Mouse (Mus musculus): ENCODE results near the gene Olfr659. TPM values are rescaled to one million over a fixed set of nuclear protein-coding genes. Genes with fewer than 3 reads are reported as not detected.

Gene Olfr659
- polyA plus RNA-seq (2014; fragmentation: Nextera tagmentation; extraction: Ambion mirVana) = not detected in 2 replicates

DNA sequence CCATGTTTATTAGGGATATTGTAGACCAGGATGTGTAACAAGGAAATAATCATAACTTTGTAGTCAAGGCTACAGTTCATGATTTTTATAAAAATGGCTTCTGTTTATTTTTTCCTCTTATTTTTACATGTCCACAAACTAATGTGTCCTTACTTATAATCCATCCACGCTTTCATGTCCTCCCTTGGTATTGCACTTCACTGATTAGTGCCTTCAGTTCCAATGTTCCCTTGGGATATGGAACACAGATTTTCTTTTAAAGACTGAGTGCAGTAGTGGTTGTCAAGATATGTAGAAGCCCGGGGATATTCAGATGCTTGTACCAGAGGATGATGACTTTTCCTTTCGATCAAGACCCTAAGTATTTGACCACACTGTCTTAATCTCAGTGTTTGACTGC is at the start of gene Olfr659:
Gene Olfr659, plus strand, starts transcription at position 301 of the 400 bp plus-strand sequence.
- Histone ChIP-seq H3K4me2 (no peak within 1 kb of the TSS), H3K36me3 (ENCODE audit: control insufficient read depth, insufficient read depth, low read length) (no peaks in the 10 kb centered on the region), H3K9ac (ENCODE audit: low read length) (no peak within 1 kb of the TSS), H3K27ac (ENCODE audit: low read depth, low read length) (no peak within 1 kb of the TSS), H3K4me3 (ENCODE audit: low read depth, low read length) (no peak within 1 kb of the TSS), H3K4me1 (ENCODE audit: control insufficient read depth, insufficient read depth, low read length) (no peaks in the 10 kb centered on the region), H3K9me3 (ENCODE audit: control insufficient read depth, low read length) (no peaks in the 10 kb centered on the region), H3K27me3 (ENCODE audit: control insufficient read depth, insufficient read depth, low read length) (no peaks in the 10 kb centered on the region)
- DNase-seq (ENCODE audit: low spot score, missing footprints) = no peak
- ATAC-seq (ENCODE audit: low FRiP score) = no peak
- 81% methylated on average over 3 of the region's 3 CpGs for WGBS

DNA sequence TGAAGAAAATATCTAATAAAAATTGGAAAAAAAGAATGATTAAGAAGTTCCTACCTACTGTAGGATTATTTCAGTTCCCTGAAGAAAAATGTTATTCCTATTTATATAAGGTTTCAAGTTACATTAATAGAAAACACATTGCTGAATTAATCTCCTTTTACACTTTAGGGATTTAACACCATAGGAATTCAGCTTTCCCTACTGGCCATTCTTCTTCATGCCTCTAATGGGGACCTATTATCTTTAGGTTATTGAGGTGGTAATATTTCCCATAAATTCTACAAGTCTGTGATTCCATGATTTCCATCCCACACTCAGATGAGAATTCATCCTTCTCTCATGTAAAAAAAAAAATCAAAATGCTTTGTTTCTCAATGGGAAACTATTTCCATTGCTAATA is 42.1 kb upstream of the Olfr659 start, which contains the start of gene Olfr657:
Gene Olfr657, plus strand, starts transcription at position 301 of the 400 bp plus-strand sequence.
- DNase-seq (ENCODE audit: low spot score, missing footprints) (no peak), ATAC-seq (ENCODE audit: low FRiP score) (no peak)
- Histone ChIP-seq H3K36me3 (ENCODE audit: control insufficient read depth, insufficient read depth, low read length) (no peaks in the 10 kb centered on the region), H3K4me1 (ENCODE audit: control insufficient read depth, insufficient read depth, low read length) (no peaks in the 10 kb centered on the region), H3K4me2 (no peak within 1 kb of the TSS), H3K27me3 (ENCODE audit: control insufficient read depth, insufficient read depth, low read length) (no peaks in the 10 kb centered on the region), H3K27ac (ENCODE audit: low read depth, low read length) (no peak within 1 kb of the TSS), H3K4me3 (ENCODE audit: low read depth, low read length) (no peak within 1 kb of the TSS), H3K9me3 (ENCODE audit: control insufficient read depth, low read length) (no peaks in the 10 kb centered on the region), H3K9ac (ENCODE audit: low read length) (no peak within 1 kb of the TSS)

DNA sequence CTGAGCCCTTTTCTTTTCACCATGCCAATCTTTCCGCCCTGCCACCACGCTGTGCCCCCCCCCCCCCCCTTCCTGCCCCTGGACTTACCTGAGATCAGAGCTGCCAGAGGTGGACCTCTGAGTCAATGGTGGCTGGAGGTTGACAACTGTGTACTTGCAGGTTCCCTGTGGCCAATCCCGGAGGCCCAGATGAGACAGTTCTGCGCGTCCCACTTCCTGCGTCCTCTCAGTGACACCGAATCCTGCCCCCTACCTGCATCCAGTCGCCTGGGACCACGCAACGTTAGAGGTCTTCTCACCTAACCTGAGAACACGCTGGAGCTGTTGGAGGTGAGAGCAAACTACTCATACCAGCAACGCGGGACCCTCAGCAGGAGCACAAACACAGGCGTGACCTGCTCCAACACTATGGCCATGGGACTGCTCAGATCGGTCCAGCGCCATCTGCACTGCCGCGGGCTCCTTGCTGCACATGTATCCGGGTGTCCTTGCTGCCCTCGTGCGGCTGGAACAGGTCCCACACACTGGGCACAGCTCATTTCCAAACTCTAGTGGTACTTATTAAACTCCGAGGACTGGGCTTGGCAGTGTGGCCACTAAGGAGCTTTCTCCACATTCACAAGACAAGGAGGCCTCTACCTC is 19.6 kb upstream of the Olfr659 start, which contains the start of gene Olfr658:
Gene Olfr658, minus strand, starts transcription at position 465 of the 642 bp plus-strand sequence.
- Histone ChIP-seq H3K27ac (ENCODE audit: low read depth, low read length) (no peak within 1 kb of the TSS), H3K4me2 (peak within 1 kb of the TSS; percentile 37)
- 30% methylated on average over 22 of the region's 22 CpGs for WGBS

DNA sequence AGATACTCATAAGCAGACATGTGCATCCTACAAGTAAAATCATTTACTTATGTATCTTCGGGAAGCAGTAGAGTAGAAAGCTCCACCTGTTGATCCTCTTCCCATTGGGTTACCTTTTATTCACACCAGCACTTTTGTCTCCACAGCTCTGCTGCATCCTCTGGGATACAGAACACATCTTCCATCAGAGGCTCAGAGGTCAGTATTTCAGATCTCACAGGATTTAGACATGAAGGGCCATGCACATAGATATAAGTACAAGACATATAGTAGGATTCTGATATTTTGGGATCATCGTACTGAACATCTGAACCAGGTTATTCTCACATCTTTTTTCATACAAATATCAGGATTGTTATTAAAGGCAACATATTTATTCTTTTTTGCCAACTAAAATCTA is 19.6 kb downstream of the Olfr659 start, which contains the start of gene Olfr661:
Gene Olfr661, plus strand, starts transcription at position 301 of the 400 bp plus-strand sequence.
- Histone ChIP-seq H3K27ac (ENCODE audit: low read depth, low read length) (no peak within 1 kb of the TSS), H3K9ac (ENCODE audit: low read length) (no peak within 1 kb of the TSS), H3K27me3 (ENCODE audit: control insufficient read depth, insufficient read depth, low read length) (no peaks in the 10 kb centered on the region), H3K4me1 (ENCODE audit: control insufficient read depth, insufficient read depth, low read length) (no peaks in the 10 kb centered on the region), H3K9me3 (ENCODE audit: control insufficient read depth, low read length) (no peaks in the 10 kb centered on the region), H3K36me3 (ENCODE audit: control insufficient read depth, insufficient read depth, low read length) (no peaks in the 10 kb centered on the region), H3K4me2 (no peak within 1 kb of the TSS), H3K4me3 (ENCODE audit: low read depth, low read length) (no peak within 1 kb of the TSS)
- 93% methylated on average over 2 of the region's 2 CpGs for WGBS
- ATAC-seq (ENCODE audit: low FRiP score) (no peak), DNase-seq (ENCODE audit: low spot score, missing footprints) (peak; percentile 39)

More for the DNA sequence above, 19.6 kb upstream of the Olfr659 start, which contains the start of gene Olfr658:
- H3K4me3 ChIP-seq (ENCODE audit: low read depth, low read length) = peak within 1 kb of the TSS; percentile 16; the same call in 1 of the 2 replicates
- no peaks in the 10 kb centered on the region for H3K36me3 ChIP-seq (ENCODE audit: control insufficient read depth, insufficient read depth, low read length)
- no peaks in the 10 kb centered on the region for H3K27me3 ChIP-seq (ENCODE audit: control insufficient read depth, insufficient read depth, low read length)
- no peaks in the 10 kb centered on the region for H3K9me3 ChIP-seq (ENCODE audit: control insufficient read depth, low read length)
- no peak within 1 kb of the TSS for H3K9ac ChIP-seq (ENCODE audit: low read length)
- peak; percentile 89 for DNase-seq (ENCODE audit: low spot score, missing footprints)
- ATAC-seq (ENCODE audit: low FRiP score) = peak; percentile 96
- no peaks in the 10 kb centered on the region for H3K4me1 ChIP-seq (ENCODE audit: control insufficient read depth, insufficient read depth, low read length)

Other genes starting within 250 kb of the Olfr659 start
- 1.1 and 1.2 TPM in 2 replicates for gene Trim30a, start 201.6 kb upstream of the Olfr659 start, polyA plus RNA-seq (2014; fragmentation: Nextera tagmentation; extraction: Ambion mirVana)
- gene Trim30d, start 158.9 kb upstream of the Olfr659 start, polyA plus RNA-seq (2014; fragmentation: Nextera tagmentation; extraction: Ambion mirVana) = 0.07 and 0.34 TPM in 2 replicates
- not detected in 2 replicates for gene Olfr651, start 116.6 kb upstream of the Olfr659 start, polyA plus RNA-seq (2014; fragmentation: Nextera tagmentation; extraction: Ambion mirVana)
- not detected in 2 replicates for gene Olfr652, start 105.9 kb upstream of the Olfr659 start, polyA plus RNA-seq (2014; fragmentation: Nextera tagmentation; extraction: Ambion mirVana)
- gene Olfr653, start 89.4 kb upstream of the Olfr659 start, polyA plus RNA-seq (2014; fragmentation: Nextera tagmentation; extraction: Ambion mirVana) = not detected in 2 replicates
- gene Olfr654, start 79.7 kb upstream of the Olfr659 start, polyA plus RNA-seq (2014; fragmentation: Nextera tagmentation; extraction: Ambion mirVana) = not detected in 2 replicates
- not detected in 2 replicates for gene Olfr655, start 65.0 kb upstream of the Olfr659 start, polyA plus RNA-seq (2014; fragmentation: Nextera tagmentation; extraction: Ambion mirVana)
- gene Olfr656, start 52.8 kb upstream of the Olfr659 start, polyA plus RNA-seq (2014; fragmentation: Nextera tagmentation; extraction: Ambion mirVana) = not detected in 2 replicates
- gene Olfr657, start 42.0 kb upstream of the Olfr659 start, polyA plus RNA-seq (2014; fragmentation: Nextera tagmentation; extraction: Ambion mirVana) = not detected in 2 replicates
- not detected in 2 replicates for gene Olfr658, start 19.4 kb upstream of the Olfr659 start, polyA plus RNA-seq (2014; fragmentation: Nextera tagmentation; extraction: Ambion mirVana)
- gene Olfr661, start 19.7 kb downstream of the Olfr659 start, polyA plus RNA-seq (2014; fragmentation: Nextera tagmentation; extraction: Ambion mirVana) = not detected in 2 replicates
- not detected in 2 replicates for gene Usp17le, start 110.7 kb downstream of the Olfr659 start, polyA plus RNA-seq (2014; fragmentation: Nextera tagmentation; extraction: Ambion mirVana)
- gene Usp17lb, start 175.8 kb downstream of the Olfr659 start, polyA plus RNA-seq (2014; fragmentation: Nextera tagmentation; extraction: Ambion mirVana) = not detected in 2 replicates
- not detected in 2 replicates for gene Usp17la, start 190.3 kb downstream of the Olfr659 start, polyA plus RNA-seq (2014; fragmentation: Nextera tagmentation; extraction: Ambion mirVana)
- not detected in 2 replicates for gene Olfr665, start 211.3 kb downstream of the Olfr659 start, polyA plus RNA-seq (2014; fragmentation: Nextera tagmentation; extraction: Ambion mirVana)
- not detected in 2 replicates for gene Olfr666, start 229.2 kb downstream of the Olfr659 start, polyA plus RNA-seq (2014; fragmentation: Nextera tagmentation; extraction: Ambion mirVana)

All from midbrain, embryonic 11.5 days (tissue).